Mouse (Mus musculus) G1E-ER4 (cell line): ENCODE measurements around the gene Cry2. TPM values are rescaled to one million over a fixed set of nuclear protein-coding genes. Genes with fewer than 3 reads are reported as not detected.

ENCODE experiments used
- GATA1 ChIP-seq: IDR thresholded peaks from one replicate; pipeline ENCODE4 v1.8.0; 2012; ENCODE audit warnings: low read length, inconsistent platforms
- polyA plus RNA-seq: library from polyadenylated mRNA; stranded (reverse); fragments of >175 nt; gene quantifications from 2 replicates; pipeline ENCODE4 v1.2.3, GENCODE M21; 2012

Cry2 gene
- polyA plus RNA-seq, 1 experiment = 17.5 TPM

DNA sequence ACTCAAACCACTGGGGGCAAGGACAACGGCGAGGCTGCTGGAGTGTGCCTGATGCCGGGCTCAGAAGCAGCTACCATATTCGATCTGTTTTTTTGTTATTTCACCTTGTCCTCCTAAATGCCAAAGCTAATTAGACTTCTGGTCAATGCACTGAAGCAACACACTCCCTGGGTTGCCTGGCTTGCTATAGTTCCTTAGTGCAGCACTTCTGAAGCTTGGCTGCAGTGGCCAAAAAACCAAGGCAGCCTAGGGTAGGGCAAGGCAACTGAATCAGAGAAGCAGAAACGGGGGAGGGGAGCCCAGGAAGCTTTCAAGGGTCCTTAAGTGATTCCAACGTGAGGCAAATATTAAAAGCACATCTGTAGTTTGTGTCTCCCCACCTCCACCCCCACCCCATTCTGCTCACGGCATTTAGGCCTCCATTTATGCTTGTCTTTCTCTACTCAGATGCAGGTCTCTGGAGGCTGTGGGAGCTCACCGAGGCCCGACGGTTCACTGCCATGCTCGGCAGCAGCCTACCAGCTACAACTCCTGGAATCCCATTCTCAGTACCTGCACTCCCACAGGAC lies 2.1 kb downstream of the Cry2 start:
- TF ChIP-seq GATA1 = no peak

DNA sequence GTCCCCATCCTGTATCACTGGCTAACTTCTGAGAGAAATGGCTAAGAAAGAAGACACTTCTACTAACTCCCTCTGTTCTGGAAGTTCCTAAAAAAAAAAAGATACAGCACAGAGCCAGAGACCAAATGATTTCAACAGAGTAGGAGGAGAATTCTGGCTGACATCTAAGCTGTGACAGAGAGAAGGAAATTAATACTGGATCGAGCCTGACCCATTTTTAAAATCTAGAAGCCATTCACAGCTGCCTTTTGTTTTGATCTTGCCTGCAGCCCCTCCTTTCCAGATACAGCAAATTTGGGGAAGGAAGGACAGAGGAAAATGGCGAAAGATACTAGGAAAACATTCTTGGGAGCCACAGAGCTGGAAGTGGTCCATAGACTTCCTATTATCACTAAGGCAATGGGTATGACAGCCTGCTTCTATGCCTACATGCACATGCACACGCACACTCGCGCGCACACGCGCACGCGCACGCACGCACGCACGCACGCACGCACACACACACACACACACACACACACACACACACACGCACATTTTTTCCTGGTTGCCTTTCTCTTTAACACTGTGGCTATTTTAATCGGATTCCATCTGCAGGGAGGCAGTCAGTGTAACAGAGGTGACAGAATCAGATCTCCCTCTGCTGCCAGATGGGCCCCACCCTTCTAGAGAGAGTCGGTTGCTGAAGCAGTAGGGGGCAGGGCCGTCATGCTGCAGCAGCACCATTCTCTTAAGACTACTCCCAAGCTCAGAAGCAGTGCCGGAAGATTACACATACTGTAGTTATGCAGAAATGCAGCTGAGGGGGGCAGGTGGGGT lies 2.9 kb downstream of the Cry2 start:
- TF ChIP-seq GATA1 = no peak

DNA sequence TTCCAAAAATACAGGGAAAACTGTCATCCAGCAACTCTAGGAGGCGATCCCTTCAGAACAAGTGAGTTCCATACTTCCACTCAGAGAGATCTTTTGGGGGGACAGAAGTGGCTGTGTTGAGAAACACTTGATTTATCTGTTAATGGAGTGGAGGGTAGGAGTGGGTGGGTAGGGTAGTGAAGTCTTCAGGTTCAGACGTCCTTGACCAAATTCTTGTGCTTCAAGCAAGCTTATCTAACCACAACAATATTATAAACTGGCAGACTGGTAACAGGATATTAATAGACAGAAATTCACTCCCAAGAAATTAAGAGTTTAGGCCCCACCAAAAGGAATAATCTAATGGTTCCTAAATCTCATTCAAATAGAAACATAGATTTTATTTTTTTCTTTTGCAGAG lies 3.8 kb downstream of the Cry2 start:
- TF ChIP-seq GATA1 = no peak

DNA sequence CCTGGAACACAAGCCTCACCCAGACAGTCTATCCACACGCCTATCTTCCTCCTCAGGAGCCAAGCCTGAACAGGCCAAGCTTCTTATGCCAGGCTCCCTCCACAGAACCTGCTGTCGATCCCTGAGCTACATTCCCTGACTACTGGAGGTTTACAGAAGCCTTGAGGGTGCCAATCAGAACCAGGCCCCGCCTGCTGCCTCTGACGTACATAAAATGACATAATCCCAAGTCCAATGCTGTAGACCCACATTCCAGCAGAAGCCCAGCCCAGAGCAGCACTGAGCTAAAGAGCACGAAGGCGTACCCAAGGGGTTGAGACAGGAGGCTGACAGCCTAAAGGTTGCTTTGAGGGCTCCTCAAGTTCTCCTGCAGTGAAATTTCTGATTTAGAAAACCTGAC lies 6.0 kb downstream of the Cry2 start:
- no peak for TF ChIP-seq GATA1

DNA sequence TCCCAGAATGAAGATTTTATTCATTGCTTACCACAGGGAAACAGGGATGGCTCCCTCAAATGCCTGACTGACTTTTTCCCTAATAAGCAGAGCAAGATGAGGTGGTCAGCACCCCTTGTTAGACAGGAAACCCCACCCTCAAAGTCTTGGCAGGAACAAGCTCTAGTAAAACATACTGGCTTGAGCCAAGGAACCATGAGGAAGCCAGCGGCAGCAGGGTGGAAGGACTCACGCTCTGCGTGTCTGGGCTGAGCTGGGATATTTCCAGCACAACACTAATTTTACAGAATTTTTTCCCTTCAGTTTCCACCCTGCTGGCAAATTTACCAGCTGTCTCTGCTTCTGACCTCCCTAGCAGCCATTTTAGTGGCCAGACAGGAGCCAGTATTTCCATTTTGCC lies 7.4 kb downstream of the Cry2 start:
- no peak for TF ChIP-seq GATA1

DNA sequence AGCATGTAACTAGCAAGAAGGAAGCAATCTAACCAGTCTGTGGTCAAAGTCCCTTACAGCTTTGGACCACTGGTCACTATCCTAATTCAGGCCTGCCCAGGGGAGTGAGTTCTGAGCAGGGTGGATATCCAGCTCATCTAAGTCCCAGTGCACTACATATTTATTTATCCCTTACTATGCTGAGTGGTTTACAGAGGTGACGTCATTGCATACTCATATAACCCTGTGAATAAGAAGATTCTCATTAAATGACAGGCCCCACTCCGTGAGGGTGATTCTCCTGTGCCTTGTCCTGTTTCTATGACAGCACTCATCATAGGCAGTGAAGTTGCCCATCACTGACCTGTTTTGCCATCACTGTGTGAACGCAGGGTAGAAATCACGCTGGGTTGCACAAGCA lies 8.5 kb downstream of the Cry2 start:
- TF ChIP-seq GATA1 = no peak

DNA sequence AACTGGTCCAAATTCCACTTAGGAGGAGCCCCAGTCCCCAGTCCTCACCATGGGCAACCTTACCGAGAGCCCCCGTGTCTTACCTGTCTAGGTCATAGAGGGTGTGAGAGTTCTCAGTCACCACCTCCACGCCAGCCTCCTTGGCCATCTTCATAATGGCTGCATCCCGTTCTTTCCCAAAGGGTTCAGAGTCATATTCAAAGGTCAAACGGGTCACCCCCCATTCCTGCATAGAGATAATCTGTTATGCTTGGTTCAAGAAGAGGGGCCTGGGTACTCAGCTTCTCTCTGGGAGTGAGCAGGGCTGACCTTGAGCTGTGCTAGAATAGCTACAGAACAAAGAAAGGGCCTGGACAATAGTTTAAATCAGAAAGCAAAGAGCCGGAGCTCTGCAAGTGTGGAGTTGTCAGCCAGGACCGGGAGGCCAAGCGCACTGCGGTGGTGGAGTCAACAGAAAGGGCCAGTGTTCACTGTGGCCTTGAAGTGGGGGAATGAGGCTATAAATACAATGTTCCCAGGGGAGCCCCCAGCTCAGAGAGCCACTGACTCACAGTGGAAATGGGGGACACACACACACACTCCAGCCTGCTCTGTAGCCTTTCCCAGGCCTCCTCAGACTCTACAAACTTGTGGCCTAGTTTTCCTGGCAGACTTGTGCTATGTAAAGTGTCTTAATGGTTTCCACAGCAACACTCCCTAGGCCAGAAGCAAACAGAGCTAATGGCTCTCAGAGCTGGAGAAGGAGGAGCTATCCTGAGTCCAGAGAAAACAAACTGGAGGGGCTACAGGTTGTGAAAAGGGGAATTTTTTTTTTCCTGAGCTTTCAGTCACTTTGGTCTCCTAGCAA lies 9.2 kb downstream of the Cry2 start:
- no peak for TF ChIP-seq GATA1

DNA sequence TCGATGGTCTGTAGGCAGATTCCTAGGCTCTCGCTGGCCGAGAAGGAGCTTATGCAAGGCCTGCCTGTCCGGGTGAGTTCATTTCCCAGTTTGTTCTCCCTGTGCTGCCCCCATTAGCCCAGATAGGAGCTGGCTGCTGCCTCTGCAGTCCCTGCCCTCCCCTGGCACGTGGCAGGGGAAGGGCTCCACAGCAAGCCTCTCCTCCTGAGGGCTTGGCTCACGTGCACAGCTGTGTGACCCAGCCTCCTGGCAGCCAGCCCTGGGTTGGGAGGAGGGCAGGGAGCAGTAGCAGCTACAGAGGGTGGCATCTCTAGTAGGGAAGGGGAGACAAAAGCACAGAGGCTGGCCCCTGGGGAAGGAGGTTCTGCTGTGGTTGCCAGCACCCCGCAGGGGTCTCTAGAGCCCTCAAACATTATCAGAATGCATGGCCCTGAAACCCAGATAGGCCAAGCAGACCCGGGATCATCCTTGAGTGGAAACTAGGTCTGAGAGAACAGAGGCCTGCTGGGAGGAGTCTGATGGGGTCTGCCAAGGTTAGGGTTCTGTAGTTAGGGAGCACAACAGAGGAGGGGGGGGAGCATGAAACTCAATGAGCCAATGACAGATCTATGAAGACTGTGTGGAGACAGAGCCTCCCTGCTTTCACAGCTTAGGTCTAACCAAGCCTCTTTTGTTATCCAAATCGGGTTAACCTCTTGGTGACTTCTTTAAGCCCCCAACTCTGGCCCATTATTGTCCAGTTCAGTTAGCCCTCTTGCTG lies 10.0 kb downstream of the Cry2 start:
- no peak for TF ChIP-seq GATA1

DNA sequence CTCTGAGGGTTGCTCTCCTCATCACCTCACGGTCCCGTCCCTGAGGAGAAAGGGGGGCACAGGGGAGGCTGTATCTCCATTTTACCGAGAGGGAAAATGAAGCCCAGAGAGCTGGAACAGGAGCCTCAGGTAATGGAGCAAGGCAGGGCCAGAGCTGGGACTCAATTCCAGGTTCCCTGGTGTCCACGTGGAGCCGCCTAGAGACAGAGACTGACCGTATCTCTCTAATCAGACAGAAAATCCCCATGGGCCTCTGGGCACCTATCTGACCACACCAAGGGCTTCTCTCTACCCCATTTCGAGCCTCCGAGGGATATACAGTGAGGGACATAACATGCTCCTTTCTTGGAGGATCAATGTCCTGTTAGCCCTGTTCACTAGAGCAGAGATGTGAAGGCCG lies 10.7 kb downstream of the Cry2 start:
- TF ChIP-seq GATA1 = no peak

DNA sequence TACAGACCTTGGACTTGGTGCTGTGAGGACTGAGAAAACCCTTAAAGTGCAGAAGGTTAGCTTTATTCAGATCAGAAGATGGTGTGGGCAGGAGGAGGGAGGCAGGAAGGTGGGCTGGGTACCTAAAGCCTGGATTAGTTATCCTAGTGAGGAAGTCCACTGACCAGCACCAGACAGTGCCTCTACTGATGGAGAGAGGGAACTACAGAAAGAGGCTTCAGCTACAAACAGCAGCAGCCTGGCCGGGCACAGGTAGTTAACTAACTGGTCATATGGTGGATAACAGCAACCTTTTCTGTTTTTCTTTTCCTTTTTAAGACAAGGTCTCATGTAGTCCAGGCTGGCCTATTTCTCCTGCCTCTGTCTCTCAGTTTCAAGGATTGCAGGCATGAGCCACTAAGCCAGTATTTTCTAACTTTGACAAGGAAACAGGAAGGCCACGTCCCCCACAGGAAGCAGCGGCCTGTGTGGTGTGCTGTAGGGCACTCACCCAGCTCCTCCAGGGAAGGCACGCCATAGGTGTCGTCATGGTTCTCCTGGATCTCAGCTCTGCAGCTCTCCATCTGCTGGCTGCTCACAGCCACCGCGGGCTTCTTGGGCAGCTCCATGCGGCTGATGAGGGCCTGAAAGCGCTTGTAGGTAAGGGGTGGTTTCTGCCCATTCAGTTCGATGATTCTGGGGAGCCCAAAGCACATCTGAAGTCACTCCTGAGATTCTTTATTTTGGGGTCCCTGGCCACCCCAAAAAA lies 11.3 kb downstream of the Cry2 start:
- TF ChIP-seq GATA1 = no peak

DNA sequence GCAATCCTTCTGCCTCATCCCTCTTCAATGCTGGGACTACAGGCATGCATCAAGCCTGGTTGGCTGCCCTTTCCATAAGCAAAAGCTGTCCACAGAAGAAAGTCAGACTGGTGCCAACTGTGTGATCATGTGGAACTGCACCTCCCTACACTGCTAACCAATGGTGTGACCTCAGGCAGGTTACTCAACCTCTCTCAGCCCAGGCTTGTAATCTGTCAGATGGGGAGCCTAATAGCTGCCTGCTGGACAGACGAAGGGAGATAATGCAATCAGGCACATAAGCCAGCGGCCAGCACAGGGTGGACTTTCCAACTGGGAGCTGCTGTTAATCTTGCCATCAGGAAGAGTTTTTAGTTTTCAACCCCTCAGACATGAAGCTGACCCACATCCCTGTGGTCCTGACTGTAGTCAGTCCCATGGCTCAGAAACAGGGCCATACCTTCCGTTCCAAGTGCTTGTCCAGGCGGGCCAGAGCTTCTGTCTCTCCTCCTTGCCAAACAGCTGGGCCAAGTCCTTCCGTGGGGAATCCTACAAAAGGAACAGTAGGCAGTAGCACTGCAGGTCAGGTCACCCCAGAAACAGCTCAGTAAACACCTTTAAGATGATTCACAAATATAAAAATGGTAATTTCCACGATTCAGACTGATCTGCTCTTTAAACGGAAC lies 12.0 kb downstream of the Cry2 start:
- no peak for TF ChIP-seq GATA1

DNA sequence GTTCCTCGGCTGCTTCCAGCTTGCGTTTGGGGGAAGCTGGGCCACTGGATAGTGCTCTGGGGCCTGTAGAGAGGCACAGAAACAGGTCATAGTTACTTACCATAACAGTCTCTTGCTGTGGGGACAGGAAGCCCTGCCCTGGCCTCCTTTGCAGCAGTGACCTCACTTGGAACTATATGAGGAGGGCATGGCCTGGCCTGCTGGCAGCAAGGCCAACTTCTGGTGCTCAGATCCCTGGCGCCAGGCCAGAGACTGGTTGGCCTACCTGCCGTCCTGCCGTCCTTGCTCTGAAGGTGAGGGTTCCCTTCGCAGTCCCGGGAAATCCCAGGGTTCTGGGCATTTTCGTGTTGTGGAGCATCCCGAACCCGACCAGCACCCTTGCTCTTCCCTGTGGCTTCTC lies 22.1 kb downstream of the Cry2 start:
- no peak for TF ChIP-seq GATA1

DNA sequence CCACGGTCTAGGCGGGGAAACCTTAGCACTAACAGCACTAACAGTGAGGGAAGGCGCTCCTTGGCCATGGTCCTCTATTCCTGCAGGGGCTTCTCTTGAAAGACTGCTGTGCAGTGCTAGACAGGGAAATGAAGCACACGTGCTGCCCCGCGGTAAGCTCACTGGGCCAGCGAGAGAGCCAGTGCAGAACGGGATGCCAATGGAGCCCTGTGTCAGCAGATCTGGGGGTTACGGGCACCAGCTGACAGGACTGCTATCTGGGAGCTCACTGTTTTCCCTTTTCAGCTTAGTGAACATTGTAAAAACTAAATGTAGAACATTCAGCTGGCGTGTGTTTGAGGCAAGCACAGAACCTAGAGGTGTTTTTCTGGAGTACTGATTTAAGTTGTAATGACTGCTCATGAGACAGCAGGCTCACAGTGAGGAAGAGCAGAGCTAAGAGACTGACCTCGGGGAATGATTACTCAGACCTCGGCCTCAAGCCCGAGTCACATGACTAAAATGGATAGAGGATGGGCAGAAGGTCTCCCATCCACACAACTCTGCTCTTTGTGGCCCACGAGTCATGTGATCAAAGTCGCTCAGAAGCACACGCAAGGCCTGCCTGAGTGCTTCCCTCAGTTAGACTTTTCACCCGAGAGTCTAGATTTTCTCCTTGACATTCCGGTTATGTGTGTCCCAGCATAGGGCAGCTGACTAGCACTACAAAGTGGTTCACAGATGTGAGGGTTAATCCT lies 25.4 kb downstream of the Cry2 start:
- no peak for TF ChIP-seq GATA1

DNA sequence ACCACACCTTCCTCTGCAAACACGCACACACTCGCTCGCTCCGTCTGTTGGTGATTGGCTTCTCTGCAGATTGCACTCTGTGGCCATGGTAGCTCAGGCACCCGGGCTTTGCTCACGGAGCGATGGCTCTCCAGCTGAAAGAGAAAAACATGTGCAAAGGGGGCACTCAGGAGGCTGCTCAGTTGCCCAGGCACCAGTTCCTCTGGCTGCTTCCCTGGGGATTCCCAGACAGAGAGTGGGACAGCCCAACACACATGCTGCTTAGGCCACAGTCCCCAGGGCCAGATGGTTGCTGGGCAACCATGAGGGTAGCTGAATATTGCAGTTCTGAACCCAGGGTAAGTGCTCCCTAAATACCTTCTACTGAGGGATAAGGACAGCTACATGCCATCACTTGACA lies 28.2 kb downstream of the Cry2 start:
- TF ChIP-seq GATA1 = no peak
